Mouse (Mus musculus): ENCODE data around the gene Csrnp2. TPM values are rescaled to one million over a fixed set of nuclear protein-coding genes. Genes with fewer than 3 reads are reported as not detected.

Gene Csrnp2
- polyA plus RNA-seq, 1 experiment from 2014 or later, result 12.0 TPM

DNA sequence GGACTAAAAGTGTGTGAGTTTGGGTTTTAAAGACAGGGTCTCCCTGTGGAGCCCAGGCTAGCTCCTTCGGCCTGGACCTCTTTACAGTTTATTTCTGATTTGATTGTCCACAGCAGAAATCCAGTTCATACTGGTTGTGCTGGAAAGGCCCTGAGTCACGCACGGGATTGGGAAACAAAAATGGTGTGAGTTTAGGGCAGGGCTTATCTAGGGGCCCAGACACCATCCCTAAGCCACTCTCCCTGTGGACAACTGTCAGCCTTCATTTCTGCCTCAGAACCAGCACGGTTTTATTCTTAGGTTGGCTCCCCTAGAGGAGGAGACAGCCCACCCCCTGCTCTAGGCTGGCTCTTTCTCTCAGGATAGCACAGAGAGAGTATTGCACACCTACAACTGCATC lies 62.1 kb downstream of the Csrnp2 start:
- no peak for ATAC-seq (ENCODE audit: insufficient number of reproducible peaks, low FRiP score)
- Histone ChIP-seq H3K27ac (ENCODE audit: poor library complexity, severe bottlenecking) (no peak overlapping the region), H3K27me3 (replicated peaks) (no peaks in the 10 kb centered on the region), H3K9ac (no peak overlapping the region), H3K4me3 (no peak overlapping the region), H3K36me3 (no peaks in the 10 kb centered on the region), H3K9me3 (replicated peaks) (no peaks in the 10 kb centered on the region), H3K4me1 (replicated peaks) (peaks cover 8% of the 10 kb centered on the region; the same call in 1 of the 2 replicates), H3K4me2 (no peak overlapping the region)
- WGBS, result 54% methylated on average over 4 of the region's 4 CpGs

DNA sequence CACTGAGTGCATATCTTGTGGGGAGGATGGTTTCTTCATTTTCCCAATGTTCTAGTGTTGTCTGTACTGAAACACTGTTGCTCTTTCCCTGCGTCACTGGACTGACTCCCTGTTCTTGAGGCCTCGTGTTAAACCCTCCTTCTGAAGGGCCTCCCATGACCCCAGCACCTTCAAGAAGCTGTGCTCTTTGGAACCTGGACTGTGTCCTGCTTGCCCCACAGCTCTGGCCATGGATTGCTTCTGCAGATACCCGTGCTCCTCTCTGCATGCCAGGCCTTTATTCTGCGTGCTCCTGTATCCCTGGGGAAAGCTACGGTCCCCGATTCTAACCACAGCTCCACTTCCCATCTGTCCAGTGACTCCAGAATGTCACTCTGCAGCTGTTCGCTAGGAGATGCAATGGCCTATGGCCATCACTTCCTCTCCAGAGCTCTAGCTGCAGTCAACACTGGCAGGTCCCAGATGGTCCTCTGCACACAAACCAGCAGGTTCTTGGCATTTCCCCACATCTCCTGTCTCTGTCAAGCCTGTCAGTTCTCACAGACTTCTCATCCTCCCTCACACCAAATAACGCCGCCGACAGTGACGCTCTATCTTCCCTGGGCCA lies 65.2 kb downstream of the Csrnp2 start:
- H3K9me3 ChIP-seq (replicated peaks), result no peaks in the 10 kb centered on the region
- ATAC-seq (ENCODE audit: insufficient number of reproducible peaks, low FRiP score), result no peak
- no peaks in the 10 kb centered on the region for H3K36me3 ChIP-seq
- 69% methylated on average over 11 of the region's 11 CpGs for WGBS
- 0 out of 2 replicates have a peak, but pooled peaks cover 3% of the 10 kb centered on the region for H3K4me1 ChIP-seq (replicated peaks)
- no peak overlapping the region for H3K4me2 ChIP-seq
- H3K27ac ChIP-seq (ENCODE audit: poor library complexity, severe bottlenecking), result no peak overlapping the region
- H3K4me3 ChIP-seq, result no peak overlapping the region
- H3K9ac ChIP-seq, result no peak overlapping the region
- peaks cover 13% of the 10 kb centered on the region for H3K27me3 ChIP-seq (replicated peaks)

Other genes starting within 250 kb of the Csrnp2 start
- gene Tmprss12, start 214.7 kb downstream of the Csrnp2 start, polyA plus RNA-seq (2016; fragmentation: Nextera tagmentation; extraction: Ambion mirVana), result not detected in 2 replicates
- 3.1 and 3.8 TPM in 2 replicates for gene Mettl7a1, start 191.3 kb downstream of the Csrnp2 start, polyA plus RNA-seq (2016; fragmentation: Nextera tagmentation; extraction: Ambion mirVana)
- gene Mettl7a3, start 160.6 kb downstream of the Csrnp2 start, polyA plus RNA-seq (2016; fragmentation: Nextera tagmentation; extraction: Ambion mirVana), result not detected in 2 replicates
- gene Methig1, start 142.3 kb downstream of the Csrnp2 start, polyA plus RNA-seq (2016; fragmentation: Nextera tagmentation; extraction: Ambion mirVana), result not detected in 2 replicates
- not detected in 2 replicates for gene Mettl7a2, start 142.3 kb downstream of the Csrnp2 start, polyA plus RNA-seq (2016; fragmentation: Nextera tagmentation; extraction: Ambion mirVana)
- gene Higd1c, start 130.9 kb downstream of the Csrnp2 start, polyA plus RNA-seq (2016; fragmentation: Nextera tagmentation; extraction: Ambion mirVana), result not detected in 2 replicates
- gene Gm5475, start 73.3 kb downstream of the Csrnp2 start, polyA plus RNA-seq (2016; fragmentation: Nextera tagmentation; extraction: Ambion mirVana), result 0.12 TPM in 1 of 2 replicates, not detected in the other
- 15.5 and 20.8 TPM in 2 replicates for gene Slc11a2, start 70.4 kb downstream of the Csrnp2 start, polyA plus RNA-seq (2016; fragmentation: Nextera tagmentation; extraction: Ambion mirVana)
- gene Letmd1, start 26.5 kb downstream of the Csrnp2 start, polyA plus RNA-seq (2016; fragmentation: Nextera tagmentation; extraction: Ambion mirVana), result 17.7 and 19.4 TPM in 2 replicates
- 23.7 and 24.5 TPM in 2 replicates for gene Tfcp2, start 56.5 kb upstream of the Csrnp2 start, polyA plus RNA-seq (2016; fragmentation: Nextera tagmentation; extraction: Ambion mirVana)
- 4.7 and 5.4 TPM in 2 replicates for gene Pou6f1, start 104.5 kb upstream of the Csrnp2 start, polyA plus RNA-seq (2016; fragmentation: Nextera tagmentation; extraction: Ambion mirVana)
- 193 and 200 TPM in 2 replicates for gene Dazap2, start 119.9 kb upstream of the Csrnp2 start, polyA plus RNA-seq (2016; fragmentation: Nextera tagmentation; extraction: Ambion mirVana)
- gene Smagp, start 141.5 kb upstream of the Csrnp2 start, polyA plus RNA-seq (2016; fragmentation: Nextera tagmentation; extraction: Ambion mirVana), result 15.0 and 18.0 TPM in 2 replicates
- gene Bin2, start 174.1 kb upstream of the Csrnp2 start, polyA plus RNA-seq (2016; fragmentation: Nextera tagmentation; extraction: Ambion mirVana), result 3.7 and 6.3 TPM in 2 replicates
- gene Cela1, start 192.4 kb upstream of the Csrnp2 start, polyA plus RNA-seq (2016; fragmentation: Nextera tagmentation; extraction: Ambion mirVana), result 1.4 and 1.6 TPM in 2 replicates
- gene Galnt6, start 233.9 kb upstream of the Csrnp2 start, polyA plus RNA-seq (2016; fragmentation: Nextera tagmentation; extraction: Ambion mirVana), result 0.14 and 0.39 TPM in 2 replicates

All from heart, embryonic 12.5 days (tissue).